Mouse (Mus musculus) neural tube, embryonic 15.5 days (tissue): ENCODE measurements around the gene Plcb4. TPM values are rescaled to one million over a fixed set of nuclear protein-coding genes. Genes with fewer than 3 reads are reported as not detected.
"Not testable (repeated sequence)": the region's sequence is repeated elsewhere in the genome, so short reads cannot be mapped to it uniquely, and the experiment has no call there.

Experiments
- ATAC-seq: fragments of 200-750 bp; cut with Nextera tagmentation; 2 replicates; pipeline ENCODE4 v1.8.0; 2017; ENCODE audit warnings: mild to moderate bottlenecking, moderate TSS enrichment, moderate library complexity; ENCODE audit not compliant: low FRiP score
- H3K27ac ChIP-seq: fragments of 300-500 bp; sonication (generic); replicated peaks from 2 replicates; pipeline ENCODE4 v1.5.1; 2015; ENCODE audit warnings: mild to moderate bottlenecking, inconsistent platforms
- H3K27me3 ChIP-seq: fragments of 300-500 bp; sonication (generic); replicated peaks from 2 replicates; pipeline ENCODE4 v1.6.1; 2015; ENCODE audit warnings: inconsistent platforms
- H3K36me3 ChIP-seq: fragments of 300-500 bp; sonication (generic); 2 replicates; pipeline ENCODE4 v1.6.1; 2015; ENCODE audit warnings: inconsistent platforms
- H3K4me1 ChIP-seq: fragments of 300-500 bp; sonication (generic); 2 replicates; pipeline ENCODE4 v1.6.1; 2015; ENCODE audit warnings: inconsistent platforms
- H3K4me2 ChIP-seq: fragments of 300-500 bp; sonication (generic); 2 replicates; pipeline ENCODE4 v1.6.1; 2015; ENCODE audit warnings: inconsistent platforms, mild to moderate bottlenecking, moderate library complexity
- H3K4me3 ChIP-seq: fragments of 300-500 bp; sonication (generic); replicated peaks from 2 replicates; pipeline ENCODE4 v1.5.1; 2015; ENCODE audit warnings: mild to moderate bottlenecking, inconsistent platforms
- H3K9ac ChIP-seq: fragments of 300-500 bp; sonication (generic); replicated peaks from 2 replicates; pipeline ENCODE4 v1.6.1; 2015; ENCODE audit warnings: mild to moderate bottlenecking, inconsistent platforms
- H3K9me3 ChIP-seq: fragments of 300-500 bp; sonication (generic); replicated peaks from 2 replicates; pipeline ENCODE4 v1.6.1; 2016; ENCODE audit warnings: inconsistent platforms
- WGBS: fragments of 180-500 bp; shearing (Covaris S2); methylation state at CpG from one replicate; pipeline ENCODE4 v1.1.7; 2015; ENCODE audit warnings: mixed read lengths; 5-methylcytosine and 5-hydroxymethylcytosine counted together
- polyA plus RNA-seq: library from polyadenylated mRNA; unstranded; fragments of >200 nt; fragmentation: Nextera tagmentation; extraction: Ambion mirVana; gene quantifications from 2 replicates; pipeline ENCODE4 v1.2.1, GENCODE M21; 2015

The Plcb4 gene
- polyA plus RNA-seq, 1 experiment from 2014 or later, result 35.5 TPM

GRCm38 (mm10) chr2:135708386-135708785 lies 49.6 kb downstream of the Plcb4 start:
- H3K4me2 ChIP-seq, result no peak overlapping the region
- H3K27me3 ChIP-seq, result no peaks in the 10 kb centered on the region
- no peak overlapping the region for H3K4me3 ChIP-seq
- no peaks in the 10 kb centered on the region for H3K9me3 ChIP-seq
- H3K27ac ChIP-seq, result no peak overlapping the region
- H3K9ac ChIP-seq, result no peak overlapping the region
- H3K4me1 ChIP-seq, result peaks cover 25% of the 10 kb centered on the region
- ATAC-seq, result no peak
- no peaks in the 10 kb centered on the region for H3K36me3 ChIP-seq
- WGBS, result 67% methylated on average over 3 of the region's 3 CpGs

GRCm38 (mm10) chr2:135708796-135709195 lies 50.0 kb downstream of the Plcb4 start:
- no peaks in the 10 kb centered on the region for H3K36me3 ChIP-seq
- peaks cover 25% of the 10 kb centered on the region for H3K4me1 ChIP-seq
- no peak overlapping the region for H3K4me2 ChIP-seq
- H3K9me3 ChIP-seq, result no peaks in the 10 kb centered on the region
- no peak overlapping the region for H3K9ac ChIP-seq
- no peak for ATAC-seq
- WGBS, result 74% methylated on average over 9 of the region's 9 CpGs
- no peak overlapping the region for H3K27ac ChIP-seq
- H3K27me3 ChIP-seq, result no peaks in the 10 kb centered on the region
- H3K4me3 ChIP-seq, result no peak overlapping the region

GRCm38 (mm10) chr2:135709736-135710135 lies 50.9 kb downstream of the Plcb4 start:
- not testable (repeated sequence) for H3K27ac ChIP-seq

GRCm38 (mm10) chr2:135711049-135711924 lies 52.5 kb downstream of the Plcb4 start:
- 29% methylated on average over 8 of the region's 8 CpGs for WGBS
- Histone ChIP-seq H3K9me3 (no peaks in the 10 kb centered on the region), H3K27ac (peak overlapping the region; percentile 64), H3K36me3 (no peaks in the 10 kb centered on the region), H3K27me3 (no peaks in the 10 kb centered on the region), H3K9ac (no peak overlapping the region), H3K4me1 (peaks cover 27% of the 10 kb centered on the region), H3K4me3 (peak overlapping the region; percentile 10; the same call in 1 of the 2 replicates), H3K4me2 (peak overlapping the region; percentile 45)
- ATAC-seq, result peak; percentile 80

More at GRCm38 (mm10) chr2:135709736-135710135, 50.9 kb downstream of the Plcb4 start:
- not testable (repeated sequence) for H3K9ac ChIP-seq, H3K27me3 ChIP-seq, H3K4me3 ChIP-seq, H3K9me3 ChIP-seq, H3K36me3 ChIP-seq, H3K4me2 ChIP-seq, ATAC-seq
- peaks cover 25% of the 10 kb centered on the region for H3K4me1 ChIP-seq

- 11% methylated on average over 8 of the region's 8 CpGs for WGBS
- H3K4me2 ChIP-seq, result peak overlapping the region; percentile 45
- no peak overlapping the region for H3K9ac ChIP-seq
- peak overlapping the region; percentile 64 for H3K27ac ChIP-seq
- no peaks in the 10 kb centered on the region for H3K9me3 ChIP-seq
- H3K4me1 ChIP-seq, result peaks cover 33% of the 10 kb centered on the region
- ATAC-seq, result peak; percentile 77
- H3K27me3 ChIP-seq, result no peaks in the 10 kb centered on the region
- H3K36me3 ChIP-seq, result no peaks in the 10 kb centered on the region
- peak overlapping the region; percentile 10; the same call in 1 of the 2 replicates for H3K4me3 ChIP-seq
Observed at GRCm38 (mm10) chr2:135711925-135712288, 53.1 kb downstream of the Plcb4 start.

GRCm38 (mm10) chr2:135712331-135712730 lies 53.5 kb downstream of the Plcb4 start:
- Histone ChIP-seq H3K4me3 (no peak overlapping the region), H3K9me3 (no peaks in the 10 kb centered on the region), H3K27me3 (no peaks in the 10 kb centered on the region), H3K9ac (no peak overlapping the region), H3K27ac (no peak overlapping the region), H3K4me1 (peaks cover 38% of the 10 kb centered on the region), H3K36me3 (no peaks in the 10 kb centered on the region), H3K4me2 (peak overlapping the region; percentile 45)
- no peak for ATAC-seq
- 18% methylated on average over 5 of the region's 5 CpGs for WGBS

- Histone ChIP-seq H3K36me3 (no peaks in the 10 kb centered on the region), H3K27ac (no peak overlapping the region), H3K27me3 (no peaks in the 10 kb centered on the region), H3K9me3 (no peaks in the 10 kb centered on the region), H3K4me3 (no peak overlapping the region), H3K4me1 (peaks cover 44% of the 10 kb centered on the region), H3K9ac (no peak overlapping the region), H3K4me2 (no peak overlapping the region)
- ATAC-seq, result no peak
- WGBS, result 66% methylated on average over 6 of the region's 6 CpGs
Observed at GRCm38 (mm10) chr2:135712921-135713320, 54.1 kb downstream of the Plcb4 start.

GRCm38 (mm10) chr2:135716180-135716579 lies 57.4 kb downstream of the Plcb4 start:
- no peak for ATAC-seq

GRCm38 (mm10) chr2:135717232-135718134 lies 58.7 kb downstream of the Plcb4 start:
- Histone ChIP-seq H3K27me3 (no peaks in the 10 kb centered on the region), H3K4me1 (peaks cover 28% of the 10 kb centered on the region), H3K4me2 (peak overlapping the region; percentile 46), H3K9me3 (no peaks in the 10 kb centered on the region), H3K36me3 (no peaks in the 10 kb centered on the region), H3K4me3 (no peak overlapping the region), H3K27ac (peak overlapping the region; percentile 63), H3K9ac (no peak overlapping the region; the same call in 1 of the 2 replicates)
- peak; percentile 64 for ATAC-seq
- WGBS, result 20% methylated on average over 16 of the region's 16 CpGs

More at GRCm38 (mm10) chr2:135716180-135716579, 57.4 kb downstream of the Plcb4 start:
- Histone ChIP-seq H3K9ac (no peak overlapping the region), H3K36me3 (no peaks in the 10 kb centered on the region), H3K4me1 (peaks cover 40% of the 10 kb centered on the region), H3K27ac (no peak overlapping the region), H3K4me3 (no peak overlapping the region), H3K4me2 (no peak overlapping the region), H3K9me3 (no peaks in the 10 kb centered on the region), H3K27me3 (no peaks in the 10 kb centered on the region)
- 88% methylated on average over 4 of the region's 4 CpGs for WGBS

GRCm38 (mm10) chr2:135722109-135722508 lies 63.3 kb downstream of the Plcb4 start:
- Histone ChIP-seq H3K4me2 (no peak overlapping the region), H3K27ac (no peak overlapping the region), H3K36me3 (no peaks in the 10 kb centered on the region), H3K4me1 (peaks cover 18% of the 10 kb centered on the region), H3K9me3 (no peaks in the 10 kb centered on the region), H3K9ac (no peak overlapping the region), H3K4me3 (no peak overlapping the region), H3K27me3 (no peaks in the 10 kb centered on the region)
- WGBS, result 59% methylated on average over 5 of the region's 5 CpGs
- ATAC-seq, result no peak

- Histone ChIP-seq H3K36me3 (no peaks in the 10 kb centered on the region), H3K4me3 (no peak overlapping the region), H3K9me3 (no peaks in the 10 kb centered on the region), H3K4me2 (no peak overlapping the region), H3K27ac (no peak overlapping the region), H3K27me3 (no peaks in the 10 kb centered on the region), H3K4me1 (0 out of 2 replicates have a peak, but pooled peaks cover 14% of the 10 kb centered on the region), H3K9ac (no peak overlapping the region)
- ATAC-seq, result no peak
- WGBS, result 92% methylated on average over 6 of the region's 6 CpGs
Observed at GRCm38 (mm10) chr2:135723387-135723786, 64.6 kb downstream of the Plcb4 start.
